Comparison of ENCODE assay signal across 8 mouse cellular contexts in the genomic region with DNA sequence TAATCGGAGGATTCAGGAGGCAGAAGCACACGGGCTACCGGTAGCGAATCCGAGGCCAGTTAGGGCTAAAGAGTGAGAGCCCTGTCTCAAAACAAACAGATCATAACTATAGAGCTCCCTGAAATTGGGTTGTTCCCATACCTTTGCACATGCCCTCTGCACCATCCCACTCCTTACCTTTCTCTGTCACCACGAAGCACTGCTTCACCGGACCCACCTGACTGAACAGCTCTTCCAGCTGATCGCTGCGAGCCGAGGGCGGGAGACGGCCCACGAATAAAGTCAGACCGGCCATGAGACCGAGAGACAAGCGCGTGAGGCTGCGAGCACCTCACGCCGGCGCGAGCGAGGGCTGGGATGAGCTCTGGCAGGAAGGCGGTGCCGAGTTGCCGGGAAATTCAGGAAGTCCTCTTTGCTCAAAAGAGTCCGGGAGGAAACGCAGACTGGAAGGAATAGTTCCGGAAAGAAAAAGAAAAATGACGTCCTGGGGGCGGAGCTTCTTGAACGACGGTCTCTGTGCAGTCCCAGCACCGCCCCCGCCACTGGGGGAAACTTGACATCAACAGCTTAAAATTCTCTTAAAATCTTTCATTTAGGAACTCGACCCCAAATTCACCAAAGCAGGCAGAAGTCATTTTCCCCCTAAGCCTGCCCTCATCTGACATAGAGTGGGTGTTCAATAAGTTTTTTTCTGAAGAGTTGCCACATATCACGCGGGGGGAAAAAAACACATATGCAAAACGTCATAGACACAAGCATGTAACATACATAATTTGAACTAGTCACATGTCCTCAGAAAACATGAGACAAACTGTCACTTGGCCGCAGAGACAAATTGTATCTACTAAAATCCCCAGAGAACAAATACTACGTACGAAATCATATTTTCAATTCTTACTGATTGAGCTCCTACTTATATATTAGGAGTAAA. TPM values are rescaled to one million over a fixed set of nuclear protein-coding genes. Genes with fewer than 3 reads are reported as not detected.
DNase-seq lines count a peak whose midpoint lies in the region; ATAC-seq and TF ChIP-seq lines count a peak whose summit lies in the region.

A gene (minus strand): TSS at position 693 of the 931 bp plus-strand sequence.

- 8% methylated on average over 42 of the region's 42 CpGs for WGBS in hindbrain, embryonic 12.5 days

- H3K36me3 ChIP-seq in hindbrain, embryonic 12.5 days = 0 out of 2 replicates have a peak, but pooled peaks cover 6% of the 10 kb centered on the region

- peaks cover 15% of the 10 kb centered on the region for H3K4me1 ChIP-seq in hindbrain, embryonic 12.5 days

- H3K9ac ChIP-seq in hindbrain, embryonic 12.5 days = peak within 1 kb of the TSS; percentile 89

- H3K27me3 ChIP-seq in Patski = no peaks in the 10 kb centered on the region
- peaks cover 30% of the 10 kb centered on the region for H3K27me3 ChIP-seq in hindbrain, embryonic 12.5 days

- peak; percentile 83 for ATAC-seq in Patski
- ATAC-seq in hindbrain, embryonic 12.5 days (ENCODE audit: low FRiP score) = peak; percentile 81

- no peak within 1 kb of the TSS for H3K27ac ChIP-seq in hindbrain, embryonic 12.5 days

- CTCF ChIA-PET in Patski (lab: Charles Lee) = interaction anchor here (1.1 to 2.3 kb wide), 9 partner anchors 10 to 76 kb away, joined by 3 to 11 read pairs (median 3); no protein-coding TSS in a partner anchor

- POLR2A ChIA-PET in Patski (lab: Charles Lee) = interaction anchor here (1.3 kb wide), 1 partner anchor 33 kb away, joined by 4 read pairs; no protein-coding TSS in a partner anchor

- in situ Hi-C loops in Patski (cut with MboI; ENCODE audit: low pct_unique_long_range_greater_than_20kb) = loop anchor here (5.0 kb wide), 3 partner anchors 38 to 113 kb away; a partner anchor contains a TSS

- H3K4me2 ChIP-seq in hindbrain, embryonic 12.5 days (replicated peaks) = peak within 1 kb of the TSS; percentile 89

- no peaks in the 10 kb centered on the region for H3K9me3 ChIP-seq in hindbrain, embryonic 12.5 days (replicated peaks)

- peak; percentile 72 for DNase-seq in Patski (ENCODE audit: low read depth, low spot score)
- DNase-seq in cerebellum, postnatal 10 days = peak; percentile 91 to 93
- DNase-seq in frontal cortex, postnatal 10 days (ENCODE audit: low spot score in 2 of 2) = peak; percentile 84 to 85
- peak; percentile 86 to 95 for DNase-seq in layer of hippocampus, postnatal 14 days (ENCODE audit: low spot score in 2 of 2)
- DNase-seq in lung, postnatal 14 days = peak; percentile 89
- peak; percentile 94 for DNase-seq in retina, adult 2 months (ENCODE audit: low read depth, low spot score)
- peak; percentile 85 to 86 for DNase-seq in thymus, postnatal 36 days

- H3K4me3 ChIP-seq in hindbrain, embryonic 12.5 days = peak within 1 kb of the TSS; percentile 85

- no peak for TF ChIP-seq CTCF in Patski (IDR thresholded peaks at IDR 0.05)

RNA-seq across cellular contexts. Expression of the gene that starts here (rescaled TPM):
- polyA plus RNA-seq in Patski (2021) = 50.0 TPM
- 57.7 and 61.0 TPM in 2 replicates for polyA plus RNA-seq in hindbrain, embryonic 12.5 days (2016; fragmentation: Nextera tagmentation; extraction: Ambion mirVana)
- total RNA-seq in layer of hippocampus, postnatal 14 days (2021) = 10 to 100 TPM; 36.1 to 36.3 TPM
